Mouse (Mus musculus) olfactory bulb, adult 2 months (tissue): ENCODE data around the gene P3h4. TPM values are rescaled to one million over a fixed set of nuclear protein-coding genes. Genes with fewer than 3 reads are reported as not detected.

Experiments used
- H3K27ac ChIP-seq: fragments of 200-500 bp; 2 replicates; pipeline ENCODE4 v1.5.1; 2012; ENCODE audit warnings: low read depth, low read length; ENCODE audit not compliant: insufficient read depth
- H3K4me1 ChIP-seq: fragments of 200-500 bp; 2 replicates; pipeline ENCODE4 v1.6.1; 2012; ENCODE audit warnings: low read length; ENCODE audit not compliant: control insufficient read depth, insufficient read depth
- H3K4me3 ChIP-seq: fragments of 200-500 bp; 2 replicates; pipeline ENCODE4 v1.5.1; 2012; ENCODE audit warnings: mild to moderate bottlenecking, low read depth, low read length, moderate library complexity; ENCODE audit not compliant: insufficient read depth
- CTCF ChIP-seq: fragments of 200-500 bp; IDR thresholded peaks from 2 replicates; pipeline ENCODE4 v1.5.1; 2012; ENCODE audit warnings: low read depth, mild to moderate bottlenecking, low read length, moderate library complexity; ENCODE audit not compliant: insufficient read depth
- POLR2A ChIP-seq: fragments of 200-500 bp; IDR thresholded peaks from 2 replicates; pipeline ENCODE4 v1.6.1; 2012; ENCODE audit warnings: mild to moderate bottlenecking, low read depth, low read length, moderate library complexity; ENCODE audit not compliant: insufficient read depth
- WGBS: fragments of 180-500 bp; shearing (Covaris S2); methylation state at CpG from one replicate; pipeline ENCODE4 v1.1.7; 2018; 5-methylcytosine and 5-hydroxymethylcytosine counted together
- polyA plus RNA-seq: library from polyadenylated mRNA; stranded (reverse); fragments of >200 nt; gene quantifications from 2 replicates; pipeline ENCODE4 v1.2.4, GENCODE M21; 2012; ENCODE audit warnings: low replicate concordance; ENCODE audit not compliant: missing spikeins, insufficient read depth, insufficient read length

P3h4 gene
- polyA plus RNA-seq, 1 experiment = not detected

GRCm38 (mm10) chr11:100360175-100360574, 54.5 kb downstream of the P3h4 start:
- Histone ChIP-seq H3K27ac (no peak overlapping the region), H3K4me1 (peaks cover 12% of the 10 kb centered on the region), H3K4me3 (no peak overlapping the region)
- 88% methylated on average over 6 of the region's 6 CpGs for WGBS
- TF ChIP-seq CTCF (no peak), POLR2A (no peak)

Other genes starting within 250 kb of the P3h4 start
- not detected in 2 replicates for gene Krt9, start 221.6 kb downstream of the P3h4 start, polyA plus RNA-seq
- not detected in 2 replicates for gene Krt14, start 207.3 kb downstream of the P3h4 start, polyA plus RNA-seq
- gene Krt16, start 165.9 kb downstream of the P3h4 start, polyA plus RNA-seq = not detected in 2 replicates
- not detected in 2 replicates for gene Krt17, start 153.8 kb downstream of the P3h4 start, polyA plus RNA-seq
- not detected in 2 replicates for gene Krt42, start 145.0 kb downstream of the P3h4 start, polyA plus RNA-seq
- not detected in 2 replicates for gene Eif1, start 95.0 kb downstream of the P3h4 start, polyA plus RNA-seq
- not detected in 2 replicates for gene Gast, start 80.4 kb downstream of the P3h4 start, polyA plus RNA-seq
- gene Hap1, start 58.7 kb downstream of the P3h4 start, polyA plus RNA-seq = not detected in 2 replicates
- not detected in 2 replicates for gene Jup, start 17.1 kb downstream of the P3h4 start, polyA plus RNA-seq
- gene Fkbp10, start 861 bp upstream of the P3h4 start, polyA plus RNA-seq = not detected in 2 replicates
- not detected in 2 replicates for gene Nt5c3b, start 27.0 kb upstream of the P3h4 start, polyA plus RNA-seq
- not detected in 2 replicates for gene Klhl10, start 27.1 kb upstream of the P3h4 start, polyA plus RNA-seq
- not detected in 2 replicates for gene Klhl11, start 57.9 kb upstream of the P3h4 start, polyA plus RNA-seq
- gene Acly, start 113.2 kb upstream of the P3h4 start, polyA plus RNA-seq = not detected in 2 replicates
- gene Ttc25, start 130.8 kb upstream of the P3h4 start, polyA plus RNA-seq = not detected in 2 replicates
- gene Cnp, start 160.1 kb upstream of the P3h4 start, polyA plus RNA-seq = not detected in 2 replicates
- not detected in 2 replicates for gene Nkiras2, start 204.4 kb upstream of the P3h4 start, polyA plus RNA-seq
- gene Dnajc7, start 205.3 kb upstream of the P3h4 start, polyA plus RNA-seq = 670 TPM in 1 of 2 replicates, not detected in the other